Mouse (Mus musculus): ENCODE measurements around the gene Spem2. TPM values are rescaled to one million over a fixed set of nuclear protein-coding genes. Genes with fewer than 3 reads are reported as not detected.

Gene Spem2
- polyA plus RNA-seq, 1 experiment from 2014 or later, result not detected

- ATAC-seq (peak; percentile 27), DNase-seq (no peak)
- peak within 1 kb of the TSS; percentile 79 for H3K9ac ChIP-seq (replicated peaks)
- peak within 1 kb of the TSS; percentile 93 for H3K27ac ChIP-seq (ENCODE audit: low read depth)
- peak; percentile 22; the same call in 1 of the 2 replicates for TF ChIP-seq CTCF (IDR thresholded peaks at IDR 0.05; ENCODE audit: low read depth)
- no peak for TF ChIP-seq EP300 (IDR thresholded peaks at IDR 0.05; ENCODE audit: low read depth)
- 0% methylated on average over 12 of the region's 32 CpGs for WGBS (ENCODE audit: insufficient replicate concordance)
- H3K9me3 ChIP-seq (ENCODE audit: low read length), result no peaks in the 10 kb centered on the region
- peaks cover 39% of the 10 kb centered on the region for H3K27me3 ChIP-seq (ENCODE audit: insufficient read depth, low read length)
- H3K4me1 ChIP-seq (ENCODE audit: insufficient read depth), result peaks cover 46% of the 10 kb centered on the region
- peak within 1 kb of the TSS; percentile 99 for H3K4me2 ChIP-seq (ENCODE audit: low read depth, low read length)
- 0 out of 2 replicates have a peak, but pooled peaks cover 4% of the 10 kb centered on the region for H3K36me3 ChIP-seq (replicated peaks; ENCODE audit: insufficient read depth, low read length)
- peak within 1 kb of the TSS; percentile 71 for H3K4me3 ChIP-seq (ENCODE audit: low read depth, low read length)
Observed at GRCm38 (mm10) chr11:69837604-69837951, 19.3 kb upstream of the Spem2 start, which contains the start of gene Nlgn2. Nlgn2 (minus strand) TSS chr11:69837784.

DNA sequence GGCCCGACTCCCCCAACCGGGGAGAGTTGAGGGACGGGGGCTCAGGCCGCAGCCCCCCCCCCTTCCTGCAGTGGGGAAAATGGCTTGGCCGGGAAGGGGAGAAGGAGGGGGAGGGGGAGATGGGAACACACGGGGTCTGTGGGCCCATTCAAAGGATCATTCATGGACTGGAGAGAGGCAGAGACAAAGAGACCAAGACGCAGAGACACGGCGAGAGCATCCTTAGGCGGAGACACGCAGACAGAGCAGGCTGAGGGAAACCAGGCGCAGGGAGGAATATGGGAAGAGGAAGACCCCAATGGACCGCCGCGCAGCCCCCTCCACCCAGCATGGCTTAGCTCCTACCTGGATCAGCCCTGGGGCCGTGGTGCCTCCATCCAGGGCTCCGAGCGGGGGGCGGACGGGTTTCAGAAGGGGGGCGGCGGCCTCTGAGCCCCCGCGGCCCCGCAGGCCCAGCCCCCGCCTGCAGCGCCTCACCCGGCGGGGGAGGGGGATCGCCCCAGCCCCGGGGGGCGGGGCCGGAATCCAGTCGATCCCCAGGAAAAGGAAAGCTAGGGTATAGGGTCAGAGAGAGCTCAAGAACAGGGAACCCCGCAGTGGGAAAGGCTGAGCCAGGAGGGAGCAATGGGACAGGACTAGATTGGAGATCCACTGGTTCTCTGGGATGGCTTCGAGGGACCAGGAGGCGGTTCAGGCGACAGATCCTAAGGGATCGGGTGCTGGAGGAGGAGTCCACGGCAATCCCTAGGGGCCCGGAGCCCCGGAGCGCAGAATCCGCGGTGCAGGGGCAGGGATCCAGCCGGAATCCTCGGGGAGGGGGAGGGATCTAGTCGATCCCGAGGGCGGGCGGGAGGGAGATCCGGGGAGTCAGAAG is 18.7 kb upstream of the Spem2 start:
- WGBS (ENCODE audit: insufficient replicate concordance), result 3% methylated on average over 38 of the region's 52 CpGs
- peaks cover 46% of the 10 kb centered on the region for H3K4me1 ChIP-seq (ENCODE audit: insufficient read depth)

DNA sequence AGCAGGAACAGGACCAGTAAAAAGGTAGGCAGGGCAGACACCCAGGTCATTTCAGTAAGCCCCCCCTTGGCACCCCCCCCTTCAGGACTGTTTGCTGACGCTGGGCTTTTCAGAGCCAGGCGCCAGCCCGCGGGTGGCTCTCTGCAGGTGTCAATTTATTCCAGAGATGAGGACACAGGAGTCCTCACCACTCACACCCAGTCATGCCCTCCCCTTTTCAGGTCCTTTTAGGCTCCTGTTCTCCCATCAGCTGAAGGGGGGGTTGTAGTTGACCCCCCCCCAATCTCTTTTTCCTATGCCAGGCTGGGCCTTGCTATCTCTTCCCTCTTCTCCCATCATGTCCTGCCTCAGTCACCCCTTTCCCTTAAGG is 17.7 kb upstream of the Spem2 start:
- H3K4me1 ChIP-seq (ENCODE audit: insufficient read depth), result peaks cover 46% of the 10 kb centered on the region
- no peaks in the 10 kb centered on the region for H3K9me3 ChIP-seq (ENCODE audit: low read length)
- DNase-seq (no peak), ATAC-seq (no peak)
- H3K4me3 ChIP-seq (ENCODE audit: low read depth, low read length), result no peak overlapping the region
- WGBS (ENCODE audit: insufficient replicate concordance), result 36% methylated on average over 4 of the region's 4 CpGs
- no peak for TF ChIP-seq EP300 (IDR thresholded peaks at IDR 0.05; ENCODE audit: low read depth)
- no peak for TF ChIP-seq CTCF (IDR thresholded peaks at IDR 0.05; ENCODE audit: low read depth)
- H3K4me2 ChIP-seq (ENCODE audit: low read depth, low read length), result no peak overlapping the region
- H3K27me3 ChIP-seq (ENCODE audit: insufficient read depth, low read length), result peaks cover 39% of the 10 kb centered on the region
- no peak overlapping the region for H3K27ac ChIP-seq (ENCODE audit: low read depth)
- 0 out of 2 replicates have a peak, but pooled peaks cover 4% of the 10 kb centered on the region for H3K36me3 ChIP-seq (replicated peaks; ENCODE audit: insufficient read depth, low read length)
- no peak overlapping the region for H3K9ac ChIP-seq (replicated peaks)

More for the DNA sequence above, 18.7 kb upstream of the Spem2 start:
- peak overlapping the region; percentile 66 for H3K9ac ChIP-seq (replicated peaks)
- H3K9me3 ChIP-seq (ENCODE audit: low read length), result no peaks in the 10 kb centered on the region
- 0 out of 2 replicates have a peak, but pooled peaks cover 4% of the 10 kb centered on the region for H3K36me3 ChIP-seq (replicated peaks; ENCODE audit: insufficient read depth, low read length)
- H3K27me3 ChIP-seq (ENCODE audit: insufficient read depth, low read length), result peaks cover 39% of the 10 kb centered on the region
- DNase-seq, result no peak
- peak overlapping the region; percentile 71 for H3K4me3 ChIP-seq (ENCODE audit: low read depth, low read length)
- peak overlapping the region; percentile 99 for H3K4me2 ChIP-seq (ENCODE audit: low read depth, low read length)
- H3K27ac ChIP-seq (ENCODE audit: low read depth), result 0 out of 2 replicates have a peak overlapping the region, but pooled peaks have one; percentile 12
- ATAC-seq, result no peak
- no peak for TF ChIP-seq CTCF (IDR thresholded peaks at IDR 0.05; ENCODE audit: low read depth)
- no peak for TF ChIP-seq EP300 (IDR thresholded peaks at IDR 0.05; ENCODE audit: low read depth)

DNA sequence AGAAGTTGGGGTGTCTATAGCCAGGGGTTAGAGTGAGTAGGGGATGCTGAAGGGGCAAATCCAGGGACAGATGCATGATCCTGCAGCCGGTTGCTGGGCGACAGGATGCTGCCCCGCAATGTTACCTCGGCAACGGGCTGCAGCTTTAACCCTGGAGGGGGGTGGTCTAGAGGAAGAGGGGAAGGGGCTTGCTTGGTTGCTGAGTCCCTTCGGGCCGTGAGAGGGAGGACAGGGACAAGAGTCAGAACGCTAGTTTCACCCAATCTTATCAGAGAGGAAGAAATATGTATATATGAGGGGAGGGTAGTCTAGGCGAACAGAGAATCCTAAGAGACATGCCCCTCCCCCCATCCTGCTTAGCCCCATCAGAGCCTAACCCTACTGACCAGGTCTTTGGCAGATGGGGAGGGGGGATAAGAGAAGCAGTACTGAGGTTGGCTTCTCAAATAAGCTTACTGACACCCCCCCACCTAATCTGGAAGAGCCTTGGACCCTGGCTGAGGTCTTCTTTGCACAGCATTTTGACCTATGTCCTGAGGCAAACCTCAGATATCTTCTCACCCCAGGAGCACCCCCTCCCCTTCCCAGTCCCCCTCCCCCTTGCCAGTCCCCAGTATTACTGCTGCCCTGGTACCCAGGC is 17.2 kb upstream of the Spem2 start:
- no peak overlapping the region for H3K4me3 ChIP-seq (ENCODE audit: low read depth, low read length)
- TF ChIP-seq EP300 (IDR thresholded peaks at IDR 0.05; ENCODE audit: low read depth) (no peak), CTCF (IDR thresholded peaks at IDR 0.05; ENCODE audit: low read depth) (no peak)
- H3K4me2 ChIP-seq (ENCODE audit: low read depth, low read length), result no peak overlapping the region
- H3K9ac ChIP-seq (replicated peaks), result no peak overlapping the region
- 28% methylated on average over 9 of the region's 9 CpGs for WGBS (ENCODE audit: insufficient replicate concordance)
- H3K27ac ChIP-seq (ENCODE audit: low read depth), result no peak overlapping the region
- H3K9me3 ChIP-seq (ENCODE audit: low read length), result no peaks in the 10 kb centered on the region
- H3K36me3 ChIP-seq (replicated peaks; ENCODE audit: insufficient read depth, low read length), result 0 out of 2 replicates have a peak, but pooled peaks cover 4% of the 10 kb centered on the region
- DNase-seq (no peak), ATAC-seq (no peak)
- peaks cover 46% of the 10 kb centered on the region for H3K4me1 ChIP-seq (ENCODE audit: insufficient read depth)
- H3K27me3 ChIP-seq (ENCODE audit: insufficient read depth, low read length), result peaks cover 39% of the 10 kb centered on the region

- Histone ChIP-seq H3K27me3 (ENCODE audit: insufficient read depth, low read length) (peaks cover 39% of the 10 kb centered on the region), H3K36me3 (replicated peaks; ENCODE audit: insufficient read depth, low read length) (0 out of 2 replicates have a peak, but pooled peaks cover 2% of the 10 kb centered on the region), H3K4me2 (ENCODE audit: low read depth, low read length) (peak overlapping the region; percentile 81), H3K4me3 (ENCODE audit: low read depth, low read length) (peak overlapping the region; percentile 40), H3K9me3 (ENCODE audit: low read length) (no peaks in the 10 kb centered on the region), H3K9ac (replicated peaks) (peak overlapping the region; percentile 62), H3K27ac (ENCODE audit: low read depth) (no peak overlapping the region), H3K4me1 (ENCODE audit: insufficient read depth) (peaks cover 35% of the 10 kb centered on the region)
- no peak for TF ChIP-seq CTCF (IDR thresholded peaks at IDR 0.05; ENCODE audit: low read depth)
- TF ChIP-seq EP300 (IDR thresholded peaks at IDR 0.05; ENCODE audit: low read depth), result no peak
- 6% methylated on average over 34 of the region's 48 CpGs for WGBS (ENCODE audit: insufficient replicate concordance)
- peak; percentile 74 for DNase-seq
- peak; percentile 12 for ATAC-seq
Observed at GRCm38 (mm10) chr11:69834001-69834549, 15.8 kb upstream of the Spem2 start.

- Histone ChIP-seq H3K27me3 (ENCODE audit: insufficient read depth, low read length) (peaks cover 39% of the 10 kb centered on the region), H3K9ac (replicated peaks) (peak overlapping the region; percentile 62), H3K36me3 (replicated peaks; ENCODE audit: insufficient read depth, low read length) (0 out of 2 replicates have a peak, but pooled peaks cover 2% of the 10 kb centered on the region), H3K4me2 (ENCODE audit: low read depth, low read length) (peak overlapping the region; percentile 81), H3K4me3 (ENCODE audit: low read depth, low read length) (peak overlapping the region; percentile 40), H3K4me1 (ENCODE audit: insufficient read depth) (peaks cover 31% of the 10 kb centered on the region), H3K9me3 (ENCODE audit: low read length) (no peaks in the 10 kb centered on the region), H3K27ac (ENCODE audit: low read depth) (no peak overlapping the region)
- DNase-seq (no peak), ATAC-seq (no peak)
- TF ChIP-seq EP300 (IDR thresholded peaks at IDR 0.05; ENCODE audit: low read depth) (no peak), CTCF (IDR thresholded peaks at IDR 0.05; ENCODE audit: low read depth) (no peak)
- 43% methylated on average over 8 of the region's 8 CpGs for whole genome bisulfite sequencing (ENCODE audit: insufficient replicate concordance)
Observed at GRCm38 (mm10) chr11:69833554-69833953, 15.3 kb upstream of the Spem2 start.

All from liver, postnatal 0 days (tissue).